Mouse (Mus musculus) limb, embryonic 15.5 days (tissue): ENCODE measurements around the gene Rasgrf1. TPM values are rescaled to one million over a fixed set of nuclear protein-coding genes. Genes with fewer than 3 reads are reported as not detected.
"Not testable (repeated sequence)": the region's sequence is repeated elsewhere in the genome, so short reads cannot be mapped to it uniquely, and the experiment has no call there.

Experiments used
- ATAC-seq: fragments of 200-750 bp; cut with Nextera tagmentation; 2 replicates; pipeline ENCODE4 v1.8.0; 2017; ENCODE audit warnings: low read depth, moderate TSS enrichment; ENCODE audit not compliant: insufficient number of reproducible peaks, low FRiP score, low TSS enrichment
- H3K27ac ChIP-seq: fragments of 300-500 bp; sonication (generic); 2 replicates; pipeline ENCODE4 v1.5.1; 2015; ENCODE audit warnings: moderate library complexity, mild to moderate bottlenecking, inconsistent platforms
- H3K27me3 ChIP-seq: fragments of 300-500 bp; sonication (generic); 2 replicates; pipeline ENCODE4 v1.6.1; 2015; ENCODE audit warnings: inconsistent platforms
- H3K36me3 ChIP-seq: fragments of 300-500 bp; sonication (generic); 2 replicates; pipeline ENCODE4 v1.6.1; 2015; ENCODE audit warnings: inconsistent platforms
- H3K4me1 ChIP-seq: fragments of 300-500 bp; sonication (generic); 2 replicates; pipeline ENCODE4 v1.6.1; 2015; ENCODE audit warnings: inconsistent platforms
- H3K4me2 ChIP-seq: fragments of 300-500 bp; sonication (generic); 2 replicates; pipeline ENCODE4 v1.6.1; 2015; ENCODE audit warnings: mild to moderate bottlenecking, inconsistent platforms
- H3K4me3 ChIP-seq: fragments of 300-500 bp; sonication (generic); 2 replicates; pipeline ENCODE4 v1.5.1; 2015; ENCODE audit warnings: mild to moderate bottlenecking, inconsistent platforms
- H3K9ac ChIP-seq: fragments of 300-500 bp; sonication (generic); 2 replicates; pipeline ENCODE4 v1.6.1; 2015; ENCODE audit warnings: inconsistent platforms
- H3K9me3 ChIP-seq: fragments of 300-500 bp; sonication (generic); 2 replicates; pipeline ENCODE4 v1.6.1; 2016; ENCODE audit warnings: inconsistent platforms
- WGBS: fragments of 180-500 bp; shearing (Covaris S2); methylation state at CpG from one replicate; pipeline ENCODE4 v1.1.7; 2015; 5-methylcytosine and 5-hydroxymethylcytosine counted together
- polyA plus RNA-seq: library from polyadenylated mRNA; unstranded; fragments of >200 nt; fragmentation: Nextera tagmentation; extraction: Ambion mirVana; gene quantifications from 2 replicates; pipeline ENCODE4 v1.2.1, GENCODE M21; 2015

Rasgrf1 gene
- polyA plus RNA-seq, 1 experiment from 2014 or later, result 0.58 TPM

- Histone ChIP-seq H3K27me3 (no peaks in the 10 kb centered on the region), H3K36me3 (no peaks in the 10 kb centered on the region), H3K4me1 (peaks cover 7% of the 10 kb centered on the region), H3K27ac (peak within 1 kb of the TSS; percentile 17; the same call in 1 of the 2 replicates), H3K9me3 (no peaks in the 10 kb centered on the region), H3K4me3 (peak within 1 kb of the TSS; percentile 49), H3K4me2 (peak within 1 kb of the TSS; percentile 85), H3K9ac (peak within 1 kb of the TSS; percentile 37)
- WGBS, result 67% methylated on average over 2 of the region's 2 CpGs
- ATAC-seq, result no peak
Observed at GRCm38 (mm10) chr9:90053852-90054251, 144.1 kb downstream of the Rasgrf1 start, which contains the start of gene Ctsh. Gene Ctsh (plus strand): TSS chr9:90054152.

- Histone ChIP-seq H3K4me3 (peak overlapping the region; percentile 49), H3K9me3 (no peaks in the 10 kb centered on the region), H3K36me3 (no peaks in the 10 kb centered on the region), H3K9ac (peak overlapping the region; percentile 37), H3K4me1 (peaks cover 7% of the 10 kb centered on the region), H3K27me3 (no peaks in the 10 kb centered on the region), H3K27ac (peak overlapping the region; percentile 17; the same call in 1 of the 2 replicates), H3K4me2 (peak overlapping the region; percentile 85)
- ATAC-seq, result peak; percentile 61; the same call in 1 of the 2 replicates
- WGBS, result under 1% methylated on average over 37 of the region's 37 CpGs
Observed at GRCm38 (mm10) chr9:90054371-90055145, 144.8 kb downstream of the Rasgrf1 start.

GRCm38 (mm10) chr9:90055409-90055808 is 145.7 kb downstream of the Rasgrf1 start:
- Histone ChIP-seq H3K9ac (no peak overlapping the region), H3K9me3 (no peaks in the 10 kb centered on the region), H3K36me3 (no peaks in the 10 kb centered on the region), H3K27ac (no peak overlapping the region), H3K27me3 (no peaks in the 10 kb centered on the region), H3K4me1 (peaks cover 7% of the 10 kb centered on the region), H3K4me2 (peak overlapping the region; percentile 85), H3K4me3 (0 out of 2 replicates have a peak overlapping the region, but pooled peaks have one; percentile 49)
- 47% methylated on average over 5 of the region's 5 CpGs for WGBS
- no peak for ATAC-seq

GRCm38 (mm10) chr9:90055911-90056310 is 146.2 kb downstream of the Rasgrf1 start:
- H3K4me2 ChIP-seq, result no peak overlapping the region; the same call in 1 of the 2 replicates
- no peaks in the 10 kb centered on the region for H3K9me3 ChIP-seq
- no peak overlapping the region for H3K27ac ChIP-seq
- 50% methylated on average over 3 of the region's 3 CpGs for WGBS
- no peak overlapping the region for H3K4me3 ChIP-seq
- peaks cover 7% of the 10 kb centered on the region for H3K4me1 ChIP-seq
- no peaks in the 10 kb centered on the region for H3K36me3 ChIP-seq
- ATAC-seq, result no peak
- no peak overlapping the region for H3K9ac ChIP-seq
- H3K27me3 ChIP-seq, result no peaks in the 10 kb centered on the region

- Histone ChIP-seq H3K27ac (no peak overlapping the region), H3K4me2 (no peak overlapping the region), H3K9me3 (no peaks in the 10 kb centered on the region), H3K27me3 (no peaks in the 10 kb centered on the region), H3K9ac (no peak overlapping the region), H3K4me1 (peaks cover 7% of the 10 kb centered on the region), H3K4me3 (no peak overlapping the region), H3K36me3 (no peaks in the 10 kb centered on the region)
- 88% methylated on average over 2 of the region's 2 CpGs for WGBS
- ATAC-seq, result no peak
Observed at GRCm38 (mm10) chr9:90056716-90057115, 147.0 kb downstream of the Rasgrf1 start.

GRCm38 (mm10) chr9:90059828-90060573 is 150.3 kb downstream of the Rasgrf1 start:
- H3K4me2 ChIP-seq, result no peak overlapping the region
- 80% methylated on average over 9 of the region's 9 CpGs for WGBS
- ATAC-seq, result no peak
- H3K27me3 ChIP-seq, result no peaks in the 10 kb centered on the region
- H3K4me3 ChIP-seq, result no peak overlapping the region
- H3K27ac ChIP-seq, result no peak overlapping the region
- no peak overlapping the region for H3K9ac ChIP-seq
- no peaks in the 10 kb centered on the region for H3K4me1 ChIP-seq
- no peaks in the 10 kb centered on the region for H3K36me3 ChIP-seq
- no peaks in the 10 kb centered on the region for H3K9me3 ChIP-seq

- H3K36me3 ChIP-seq, result no peaks in the 10 kb centered on the region
- no peak overlapping the region for H3K9ac ChIP-seq
- no peak for ATAC-seq
- WGBS, result 87% methylated on average over 2 of the region's 2 CpGs
- no peak overlapping the region for H3K4me3 ChIP-seq
- H3K4me1 ChIP-seq, result no peaks in the 10 kb centered on the region
- no peak overlapping the region for H3K27ac ChIP-seq
- H3K4me2 ChIP-seq, result no peak overlapping the region
- H3K27me3 ChIP-seq, result no peaks in the 10 kb centered on the region
- no peaks in the 10 kb centered on the region for H3K9me3 ChIP-seq
Observed at GRCm38 (mm10) chr9:90060574-90060875, 150.8 kb downstream of the Rasgrf1 start.

- not testable (repeated sequence) for H3K36me3 ChIP-seq, H3K4me1 ChIP-seq, H3K27me3 ChIP-seq, ATAC-seq, H3K4me2 ChIP-seq, H3K27ac ChIP-seq, H3K4me3 ChIP-seq, H3K9me3 ChIP-seq, H3K9ac ChIP-seq
- 89% methylated on average over 5 of the region's 5 CpGs for WGBS
Observed at GRCm38 (mm10) chr9:90060932-90061331, 151.2 kb downstream of the Rasgrf1 start.

GRCm38 (mm10) chr9:90067341-90067740 is 157.6 kb downstream of the Rasgrf1 start:
- H3K4me3 ChIP-seq, result no peak overlapping the region
- H3K27ac ChIP-seq, result no peak overlapping the region
- WGBS, result 74% methylated on average over 2 of the region's 2 CpGs
- H3K36me3 ChIP-seq, result no peaks in the 10 kb centered on the region
- H3K27me3 ChIP-seq, result no peaks in the 10 kb centered on the region
- no peak for ATAC-seq
- no peaks in the 10 kb centered on the region for H3K4me1 ChIP-seq
- H3K9ac ChIP-seq, result no peak overlapping the region
- H3K4me2 ChIP-seq, result no peak overlapping the region
- no peaks in the 10 kb centered on the region for H3K9me3 ChIP-seq

GRCm38 (mm10) chr9:90068786-90069185 is 159.1 kb downstream of the Rasgrf1 start:
- no peak for ATAC-seq
- 69% methylated on average over 6 of the region's 6 CpGs for WGBS
- H3K9ac ChIP-seq, result no peak overlapping the region
- H3K4me3 ChIP-seq, result no peak overlapping the region
- H3K9me3 ChIP-seq, result no peaks in the 10 kb centered on the region
- no peaks in the 10 kb centered on the region for H3K4me1 ChIP-seq
- H3K4me2 ChIP-seq, result no peak overlapping the region
- no peaks in the 10 kb centered on the region for H3K27me3 ChIP-seq
- no peaks in the 10 kb centered on the region for H3K36me3 ChIP-seq
- H3K27ac ChIP-seq, result peak overlapping the region; percentile 27; the same call in 1 of the 2 replicates

- H3K27ac ChIP-seq, result peak overlapping the region; percentile 27
- no peaks in the 10 kb centered on the region for H3K9me3 ChIP-seq
- H3K4me3 ChIP-seq, result no peak overlapping the region
- H3K4me1 ChIP-seq, result no peaks in the 10 kb centered on the region
- WGBS, result 62% methylated on average over 7 of the region's 7 CpGs
- no peak overlapping the region for H3K4me2 ChIP-seq
- H3K27me3 ChIP-seq, result no peaks in the 10 kb centered on the region
- H3K36me3 ChIP-seq, result no peaks in the 10 kb centered on the region
- ATAC-seq, result peak; percentile 50; the same call in 1 of the 2 replicates
- no peak overlapping the region for H3K9ac ChIP-seq
Observed at GRCm38 (mm10) chr9:90069485-90069884, 159.8 kb downstream of the Rasgrf1 start.

GRCm38 (mm10) chr9:90070174-90070573 is 160.5 kb downstream of the Rasgrf1 start:
- H3K27me3 ChIP-seq, result no peaks in the 10 kb centered on the region

More at GRCm38 (mm10) chr9:90070174-90070573, 160.5 kb downstream of the Rasgrf1 start:
- no peak overlapping the region for H3K4me3 ChIP-seq
- no peak overlapping the region for H3K27ac ChIP-seq
- H3K4me2 ChIP-seq, result no peak overlapping the region
- 67% methylated on average over 7 of the region's 7 CpGs for WGBS
- ATAC-seq, result no peak
- H3K36me3 ChIP-seq, result no peaks in the 10 kb centered on the region
- H3K9ac ChIP-seq, result no peak overlapping the region
- no peaks in the 10 kb centered on the region for H3K9me3 ChIP-seq
- H3K4me1 ChIP-seq, result no peaks in the 10 kb centered on the region
